Mouse (Mus musculus) embryo, embryonic 10.5 days (tissue): Measurements from ENCODE around the gene Gpr152.

Experiments
- DNase-seq: peaks from one replicate; pipeline ENCODE4 v3.0.0-alpha.2; 2015; ENCODE audit warnings: low spot score

Gpr152 gene

DNA sequence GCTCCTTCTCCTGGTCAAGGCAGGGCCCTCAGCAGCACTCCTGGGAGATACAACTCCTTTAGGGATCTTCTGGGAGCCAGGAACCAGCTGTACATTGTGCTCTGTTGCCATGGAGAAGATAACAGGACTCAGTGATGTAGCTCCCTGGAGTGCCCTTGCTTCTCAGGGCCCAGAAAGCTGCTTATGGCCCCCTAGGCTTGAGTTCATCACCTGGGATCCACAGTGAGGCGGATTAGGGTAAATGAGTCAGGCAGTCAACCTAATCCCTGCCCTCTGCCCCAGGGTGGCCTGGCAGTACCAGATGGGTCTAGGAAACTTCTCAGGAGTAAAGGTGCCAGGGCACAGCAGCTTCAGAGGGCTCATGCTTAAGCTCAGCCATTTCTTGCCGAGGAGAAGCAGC is at the start of gene Gpr152:
Gene Gpr152, plus strand, starts transcription at position 342 of the 400 bp plus-strand sequence.
- no peak for DNase-seq

- no peak for DNase-seq
Observed at GRCm38 (mm10) chr19:4090446-4090845, 49.1 kb upstream of the Gpr152 start.

DNA sequence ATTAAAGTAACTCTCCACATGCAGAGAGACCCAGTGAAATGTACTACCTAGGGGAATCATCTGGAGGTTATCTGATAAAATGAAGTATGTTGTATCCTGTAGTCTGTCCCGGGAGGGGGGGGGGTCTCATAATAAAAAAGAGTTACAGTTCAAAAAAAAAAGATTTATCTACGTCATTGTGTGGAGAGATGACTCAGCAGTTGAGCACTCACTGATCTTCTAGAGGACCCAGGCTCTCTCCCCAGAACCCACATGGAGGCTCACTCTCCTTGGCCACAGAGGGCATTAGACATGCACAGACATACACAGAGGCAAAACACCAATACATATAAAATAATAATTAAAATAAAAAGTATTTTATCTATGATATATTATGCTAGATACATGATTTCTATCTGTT is 48.2 kb upstream of the Gpr152 start:
- no peak for DNase-seq

DNA sequence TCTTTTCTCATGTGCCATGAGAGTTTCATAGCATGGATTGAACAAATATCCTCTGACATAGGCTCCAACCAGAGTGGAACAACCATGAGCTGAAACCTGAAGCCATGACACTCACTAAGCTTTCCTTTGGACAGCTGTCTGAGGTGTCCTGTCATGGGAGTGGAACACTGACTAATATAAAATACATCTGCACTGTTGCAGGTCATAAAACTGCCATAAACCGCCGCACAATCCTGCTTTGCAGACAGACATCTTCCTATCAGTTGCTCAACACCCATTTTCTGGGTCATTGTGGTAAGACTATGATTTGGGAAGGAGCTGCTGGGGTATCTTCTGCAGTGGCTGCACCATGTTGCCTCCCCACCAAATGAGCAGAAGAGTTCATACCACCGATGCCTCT is 46.8 kb upstream of the Gpr152 start:
- no peak for DNase-seq

DNA sequence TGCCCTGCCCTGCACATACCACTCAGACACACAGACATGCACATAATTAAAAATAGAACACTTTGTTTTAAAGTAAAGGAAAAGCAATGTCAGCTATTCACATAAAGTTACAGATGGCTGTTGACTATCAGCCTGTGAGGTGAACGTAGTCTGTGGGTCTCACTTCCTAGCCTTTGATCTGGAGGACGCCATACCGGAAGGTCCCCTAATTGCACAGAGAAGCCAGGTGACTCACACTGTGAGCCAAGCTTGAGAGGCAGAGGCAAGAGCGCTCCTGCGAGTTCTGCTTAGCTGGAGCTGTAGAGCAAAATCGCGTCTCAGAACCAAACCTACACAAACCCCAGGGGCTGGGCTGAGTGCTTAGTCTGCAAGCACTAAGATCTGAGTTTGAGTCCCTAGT is 45.8 kb upstream of the Gpr152 start:
- DNase-seq, result no peak

DNA sequence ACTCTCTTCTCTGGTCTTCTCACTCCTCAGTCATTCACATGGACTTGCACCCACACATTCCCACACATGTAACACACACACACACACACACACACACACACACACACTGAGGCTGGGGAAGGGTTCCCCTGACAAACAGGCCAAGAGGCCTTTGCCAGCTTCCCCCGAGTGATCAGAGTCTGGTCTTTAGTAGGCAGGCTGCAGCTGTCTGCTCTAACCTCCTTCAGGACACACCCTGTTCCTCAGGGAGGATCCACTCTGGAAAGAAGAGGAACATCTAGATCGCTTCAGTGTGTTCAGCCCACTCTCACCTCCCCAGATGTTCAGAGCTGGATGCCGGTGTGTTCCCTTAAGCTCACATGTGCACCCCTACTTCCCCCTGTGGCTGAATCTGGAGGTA is 45.2 kb upstream of the Gpr152 start:
- DNase-seq, result no peak

- no peak for DNase-seq
Observed at GRCm38 (mm10) chr19:4094774-4095303, 44.7 kb upstream of the Gpr152 start.

- DNase-seq, result no peak
Observed at GRCm38 (mm10) chr19:4095802-4096201, 43.8 kb upstream of the Gpr152 start.

DNA sequence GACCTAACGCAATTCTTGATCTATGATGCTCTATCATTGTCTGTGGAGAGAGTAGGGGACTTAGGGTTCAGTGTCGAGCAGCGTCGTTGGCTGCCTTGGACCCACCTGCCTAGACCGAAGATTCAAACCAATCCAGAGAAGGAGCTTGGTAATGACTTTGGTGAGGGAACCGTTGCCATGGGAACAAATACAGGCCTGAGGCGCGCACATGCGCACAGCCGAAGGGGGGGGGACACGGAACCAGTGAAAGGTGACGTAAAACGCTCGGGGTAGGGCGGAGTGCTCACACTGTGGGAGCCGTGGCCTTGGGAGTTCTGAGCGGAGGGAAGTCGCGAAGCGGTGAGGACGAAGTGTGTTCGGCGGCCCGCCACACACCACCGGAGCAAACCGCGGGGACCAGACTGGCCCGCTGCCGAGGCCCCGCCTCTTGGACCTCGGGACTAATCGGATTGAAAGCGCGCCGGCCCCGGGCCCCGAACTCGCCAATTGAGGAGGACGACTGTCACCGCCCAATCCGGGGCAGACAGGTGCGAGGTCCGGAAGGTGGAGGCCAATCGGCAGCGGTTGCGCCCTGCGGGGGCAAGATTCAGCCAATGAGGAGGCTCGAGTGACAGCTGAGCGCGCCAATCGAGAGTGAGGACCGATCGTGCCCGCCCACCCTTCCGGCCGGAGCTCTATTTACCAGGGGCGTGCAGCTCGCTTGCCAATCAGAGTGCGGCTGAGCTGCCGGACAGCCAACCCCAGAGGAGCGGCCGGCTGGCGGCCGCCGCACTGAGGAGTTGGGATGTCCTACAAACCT is 42.7 kb upstream of the Gpr152 start, which contains the start of gene Cdk2ap2:
Gene Cdk2ap2, plus strand, starts transcription at position 541 of the 799 bp plus-strand sequence.
- DNase-seq, result peak; percentile 99

DNA sequence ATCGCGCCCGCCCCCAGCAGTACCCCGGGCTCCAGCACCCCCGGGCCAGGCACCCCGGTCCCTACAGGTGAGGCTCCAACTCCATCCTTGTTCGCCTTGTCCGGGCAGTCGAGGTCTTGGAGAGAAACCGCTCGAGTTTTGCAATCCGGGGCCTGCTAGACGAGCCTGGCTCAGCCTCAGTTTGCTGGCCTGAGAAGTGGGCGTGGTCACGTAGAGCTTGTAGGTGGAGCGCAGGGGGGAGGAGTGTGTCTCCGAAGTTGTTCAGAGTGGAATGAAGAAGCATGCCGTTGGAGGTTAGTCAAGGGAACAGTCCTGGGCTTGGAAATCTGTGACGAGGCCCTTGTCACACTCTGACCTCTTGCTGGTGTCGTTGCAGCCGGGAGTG is 42.2 kb upstream of the Gpr152 start:
- DNase-seq, result peak; percentile 77

DNA sequence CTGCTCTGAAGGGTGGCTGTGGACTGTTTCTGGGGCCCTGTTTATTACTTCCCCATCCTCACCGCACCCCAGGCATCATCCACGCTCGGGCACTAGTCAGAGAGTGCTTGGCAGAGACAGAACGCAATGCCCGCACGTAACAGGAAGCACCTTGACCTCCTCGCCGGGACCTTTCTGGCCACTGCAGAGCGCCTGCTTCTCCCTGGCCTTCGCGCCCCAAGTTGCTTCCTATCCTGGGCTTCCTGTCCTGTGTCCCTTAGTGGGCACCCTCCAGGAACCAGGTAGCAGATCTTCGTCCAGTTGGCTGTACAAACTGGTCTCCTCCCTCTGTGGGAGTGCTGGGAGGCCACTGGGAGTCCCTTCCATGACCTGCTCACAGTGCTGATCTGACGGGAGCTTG is 41.2 kb upstream of the Gpr152 start:
- DNase-seq, result no peak

DNA sequence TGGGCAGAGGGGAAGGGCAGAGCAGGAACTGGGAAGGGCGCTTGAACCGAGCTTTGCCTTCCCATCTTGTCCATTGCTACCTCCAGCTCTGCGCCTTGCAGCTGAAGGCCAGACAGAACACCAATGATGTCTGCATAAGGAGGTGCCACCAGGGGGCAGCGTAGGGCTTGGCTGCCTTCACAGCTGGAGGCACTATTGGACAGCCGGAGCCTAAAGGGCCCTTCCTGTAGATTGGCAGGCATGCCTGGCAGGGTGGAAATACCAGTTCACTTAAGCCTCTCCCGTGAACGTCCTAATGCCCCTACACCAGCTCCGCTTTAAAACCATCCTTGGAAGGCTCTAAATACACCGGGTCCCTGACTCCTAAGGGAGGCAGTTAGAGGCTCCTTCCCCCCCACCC is 40.5 kb upstream of the Gpr152 start:
- peak; percentile 93 for DNase-seq

DNA sequence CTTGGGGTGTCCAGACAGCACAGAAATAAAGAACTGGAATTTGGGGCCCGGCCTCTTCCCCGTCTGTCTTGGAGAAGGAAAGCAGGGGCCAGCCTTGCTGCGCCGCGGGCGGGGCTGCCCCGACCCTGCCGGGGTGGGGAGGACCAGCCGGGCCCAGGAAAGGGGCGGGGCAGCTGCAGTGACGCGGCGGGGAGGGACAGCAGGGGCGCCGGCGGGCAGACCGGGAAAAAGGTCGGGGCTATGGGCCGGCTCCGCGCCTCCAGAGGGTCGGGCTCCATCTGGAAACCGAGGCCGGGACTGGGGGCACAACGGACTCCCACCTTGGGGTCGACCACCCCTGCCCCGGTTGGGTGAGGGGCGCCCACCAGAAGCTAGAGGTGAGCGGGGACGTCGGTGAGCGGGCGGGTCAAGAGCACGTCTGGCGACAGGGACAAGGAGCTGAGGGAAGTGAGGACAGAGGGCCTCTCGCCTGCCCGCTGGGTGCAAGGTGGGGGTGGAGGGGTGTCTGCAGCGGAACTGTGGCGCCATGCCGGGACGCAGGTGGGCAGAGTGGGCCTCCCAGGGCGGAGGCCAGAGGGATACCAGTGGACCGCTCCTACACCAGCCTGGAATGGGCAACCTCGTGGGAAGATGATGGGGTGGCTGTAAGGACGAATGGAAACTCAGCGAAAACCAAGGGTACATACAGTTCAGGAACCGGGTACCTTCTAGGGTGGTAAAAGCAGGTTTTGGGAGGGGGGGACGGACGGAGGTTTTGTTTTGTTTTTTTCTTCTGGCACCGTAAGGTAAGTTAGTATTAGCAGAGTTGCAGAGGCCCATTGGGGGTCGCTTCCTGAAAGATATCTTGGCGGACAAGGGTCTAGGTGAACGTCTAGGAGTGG is 39.5 kb upstream of the Gpr152 start, which contains the start of gene Pitpnm1:
Gene Pitpnm1, plus strand, starts transcription at position 162 of the 881 bp plus-strand sequence.
- DNase-seq, result peak; percentile 50

DNA sequence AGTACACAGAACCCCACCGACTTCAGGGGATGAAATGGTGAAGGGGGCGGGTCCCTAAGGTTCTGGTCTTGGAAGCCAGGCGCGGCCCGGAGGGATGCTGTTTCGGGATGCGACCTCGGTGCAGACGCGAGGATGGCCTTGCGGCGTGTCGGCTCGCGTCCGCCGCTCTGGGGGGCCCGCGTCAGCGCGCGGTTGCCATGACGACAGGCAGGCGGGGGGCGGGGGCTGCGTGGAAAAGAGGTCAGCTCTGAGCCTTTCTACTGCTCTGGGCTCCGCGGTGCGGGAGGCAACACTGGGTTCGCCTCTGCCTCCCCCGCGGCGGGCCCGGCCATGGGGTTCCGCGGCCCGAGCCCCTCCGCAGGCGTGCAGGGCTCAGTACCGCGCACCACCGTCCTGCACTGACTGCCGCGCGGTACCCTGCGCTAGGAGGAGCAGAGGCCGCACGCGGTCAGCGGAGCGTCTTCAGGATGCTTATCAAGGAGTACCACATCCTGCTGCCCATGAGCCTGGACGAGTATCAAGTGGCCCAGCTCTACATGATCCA is 38.8 kb upstream of the Gpr152 start:
- no peak for DNase-seq

GRCm38 (mm10) chr19:4101466-4101865 is 38.1 kb upstream of the Gpr152 start:
- no peak for DNase-seq

- no peak for DNase-seq
Observed at GRCm38 (mm10) chr19:4102049-4102448, 37.5 kb upstream of the Gpr152 start.

GRCm38 (mm10) chr19:4102626-4103025 is 37.0 kb upstream of the Gpr152 start:
- DNase-seq, result no peak

- DNase-seq, result no peak
Observed at GRCm38 (mm10) chr19:4103294-4103693, 36.3 kb upstream of the Gpr152 start.

DNA sequence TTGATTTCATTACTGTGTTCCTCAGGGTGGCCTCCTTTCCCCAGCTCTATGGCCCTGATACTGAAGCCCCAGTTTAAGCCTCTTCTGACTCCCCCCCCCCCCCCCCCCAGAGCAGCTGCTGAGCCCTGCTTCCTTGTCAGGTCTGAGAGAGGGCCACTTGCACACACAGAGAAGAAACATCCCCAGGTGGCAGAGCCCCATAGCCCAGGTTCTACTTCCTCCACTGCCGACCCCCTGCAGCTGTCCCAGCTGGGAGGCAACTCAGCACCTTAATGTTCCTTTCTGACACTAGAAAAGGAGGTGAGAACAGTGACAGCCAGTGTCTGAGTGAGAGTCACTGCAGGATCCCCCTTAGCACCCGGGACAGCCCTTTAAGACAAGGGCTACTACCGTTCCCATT is 35.8 kb upstream of the Gpr152 start:
- DNase-seq, result no peak

GRCm38 (mm10) chr19:4104675-4105194 is 34.9 kb upstream of the Gpr152 start:
- DNase-seq, result no peak

- DNase-seq, result no peak
Observed at GRCm38 (mm10) chr19:4106654-4107053, 32.9 kb upstream of the Gpr152 start.

- DNase-seq, result no peak
Observed at GRCm38 (mm10) chr19:4108535-4108934, 31.1 kb upstream of the Gpr152 start.
